Mouse (Mus musculus): Measurements from ENCODE around the gene Rnf220. TPM values are rescaled to one million over a fixed set of nuclear protein-coding genes. Genes with fewer than 3 reads are reported as not detected.

The Rnf220 gene
- total RNA-seq (2014; rRNA removed) = 13.3 and 13.4 TPM in 2 replicates
- polyA plus RNA-seq (2012; rRNA removed) = 26.1 and 31.0 TPM in 2 replicates

- no peak within 1 kb of the TSS for H3K9ac ChIP-seq (ENCODE audit: low read depth, low read length)
- TF ChIP-seq POLR2A (IDR thresholded peaks at IDR 0.05; ENCODE audit: extremely low read depth, insufficient read depth, low read length) (no peak), CTCF (IDR thresholded peaks at IDR 0.05; ENCODE audit: low read depth, low read length) (no peak)
- H3K79me2 ChIP-seq (ENCODE audit: control insufficient read depth, insufficient read depth, low read length) = no peaks in the 10 kb centered on the region
- WGBS = 4% methylated on average over 42 of the region's 42 CpGs
- H3K27me3 ChIP-seq (ENCODE audit: control insufficient read depth, insufficient read depth, low read length) = peaks cover 33% of the 10 kb centered on the region
- H3K27ac ChIP-seq (replicated peaks; ENCODE audit: insufficient read depth, low read depth, low read length) = no peak within 1 kb of the TSS
- H3K36me3 ChIP-seq (ENCODE audit: control insufficient read depth, insufficient read depth, low read length) = no peaks in the 10 kb centered on the region
- no peak within 1 kb of the TSS for H3K4me3 ChIP-seq (ENCODE audit: insufficient read depth, low read depth, low read length)
- H3K4me1 ChIP-seq (ENCODE audit: control insufficient read depth, insufficient read depth, low read length) = no peaks in the 10 kb centered on the region; the same call in 1 of the 2 replicates
- no peak for DNase-seq (ENCODE audit: extremely low read depth, low read depth, low spot score)
Observed at GRCm38 (mm10) chr4:117496482-117497165, at the start of gene Rnf220. Gene Rnf220, minus strand, starts transcription at chr4:117497052.

GRCm38 (mm10) chr4:117546616-117547015 is 49.8 kb upstream of the Rnf220 start:
- peaks cover 6% of the 10 kb centered on the region; the same call in 1 of the 2 replicates for H3K4me1 ChIP-seq (ENCODE audit: control insufficient read depth, insufficient read depth, low read length)
- DNase-seq (ENCODE audit: extremely low read depth, low read depth, low spot score) = no peak
- H3K27ac ChIP-seq (replicated peaks; ENCODE audit: insufficient read depth, low read depth, low read length) = no peak overlapping the region
- no peak overlapping the region for H3K4me3 ChIP-seq (ENCODE audit: insufficient read depth, low read depth, low read length)
- peaks cover 12% of the 10 kb centered on the region; the same call in 1 of the 2 replicates for H3K79me2 ChIP-seq (ENCODE audit: control insufficient read depth, insufficient read depth, low read length)
- H3K27me3 ChIP-seq (ENCODE audit: control insufficient read depth, insufficient read depth, low read length) = no peaks in the 10 kb centered on the region
- H3K9ac ChIP-seq (ENCODE audit: low read depth, low read length) = no peak overlapping the region
- no peaks in the 10 kb centered on the region for H3K36me3 ChIP-seq (ENCODE audit: control insufficient read depth, insufficient read depth, low read length)
- WGBS = 88% methylated on average over 6 of the region's 6 CpGs
- TF ChIP-seq POLR2A (IDR thresholded peaks at IDR 0.05; ENCODE audit: extremely low read depth, insufficient read depth, low read length) = no peak
- TF ChIP-seq CTCF (IDR thresholded peaks at IDR 0.05; ENCODE audit: low read depth, low read length) = no peak

DNA sequence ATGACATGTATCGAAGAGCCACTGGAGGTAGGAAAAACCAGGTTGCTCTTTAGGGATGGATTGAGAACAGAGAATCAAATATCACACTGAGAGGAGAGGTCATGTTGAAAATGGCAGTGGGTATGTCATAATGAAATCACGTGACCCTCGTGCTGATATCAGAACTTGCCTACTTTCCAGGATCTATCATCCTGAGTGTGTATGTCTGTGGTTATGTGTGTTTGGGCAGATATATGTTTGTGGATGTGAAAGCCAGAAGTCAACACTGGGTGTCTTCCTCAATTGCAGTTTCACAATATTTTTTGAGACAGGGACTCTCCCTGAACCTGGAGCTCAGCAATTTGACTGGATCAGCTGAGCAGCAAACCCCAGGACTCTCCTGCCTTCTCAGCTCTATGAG is 48.6 kb upstream of the Rnf220 start:
- H3K27me3 ChIP-seq (ENCODE audit: control insufficient read depth, insufficient read depth, low read length) = no peaks in the 10 kb centered on the region
- H3K9ac ChIP-seq (ENCODE audit: low read depth, low read length) = no peak overlapping the region
- DNase-seq (ENCODE audit: extremely low read depth, low read depth, low spot score) = peak; percentile 28
- H3K4me3 ChIP-seq (ENCODE audit: insufficient read depth, low read depth, low read length) = no peak overlapping the region
- no peaks in the 10 kb centered on the region; the same call in 1 of the 2 replicates for H3K4me1 ChIP-seq (ENCODE audit: control insufficient read depth, insufficient read depth, low read length)
- 84% methylated on average over 3 of the region's 3 CpGs for WGBS
- H3K79me2 ChIP-seq (ENCODE audit: control insufficient read depth, insufficient read depth, low read length) = peaks cover 3% of the 10 kb centered on the region; the same call in 1 of the 2 replicates
- TF ChIP-seq POLR2A (IDR thresholded peaks at IDR 0.05; ENCODE audit: extremely low read depth, insufficient read depth, low read length) (no peak), CTCF (IDR thresholded peaks at IDR 0.05; ENCODE audit: low read depth, low read length) (no peak)
- H3K36me3 ChIP-seq (ENCODE audit: control insufficient read depth, insufficient read depth, low read length) = no peaks in the 10 kb centered on the region
- no peak overlapping the region for H3K27ac ChIP-seq (replicated peaks; ENCODE audit: insufficient read depth, low read depth, low read length)

GRCm38 (mm10) chr4:117540571-117540970 is 43.7 kb upstream of the Rnf220 start:
- TF ChIP-seq POLR2A (IDR thresholded peaks at IDR 0.05; ENCODE audit: extremely low read depth, insufficient read depth, low read length) = no peak
- TF ChIP-seq CTCF (IDR thresholded peaks at IDR 0.05; ENCODE audit: low read depth, low read length) = no peak
- Histone ChIP-seq H3K36me3 (ENCODE audit: control insufficient read depth, insufficient read depth, low read length) (no peaks in the 10 kb centered on the region), H3K4me3 (ENCODE audit: insufficient read depth, low read depth, low read length) (no peak overlapping the region), H3K27me3 (ENCODE audit: control insufficient read depth, insufficient read depth, low read length) (no peaks in the 10 kb centered on the region), H3K9ac (ENCODE audit: low read depth, low read length) (no peak overlapping the region), H3K4me1 (ENCODE audit: control insufficient read depth, insufficient read depth, low read length) (no peaks in the 10 kb centered on the region), H3K27ac (replicated peaks; ENCODE audit: insufficient read depth, low read depth, low read length) (no peak overlapping the region), H3K79me2 (ENCODE audit: control insufficient read depth, insufficient read depth, low read length) (no peaks in the 10 kb centered on the region)
- WGBS = 85% methylated on average over 5 of the region's 5 CpGs
- DNase-seq (ENCODE audit: extremely low read depth, low read depth, low spot score) = no peak

DNA sequence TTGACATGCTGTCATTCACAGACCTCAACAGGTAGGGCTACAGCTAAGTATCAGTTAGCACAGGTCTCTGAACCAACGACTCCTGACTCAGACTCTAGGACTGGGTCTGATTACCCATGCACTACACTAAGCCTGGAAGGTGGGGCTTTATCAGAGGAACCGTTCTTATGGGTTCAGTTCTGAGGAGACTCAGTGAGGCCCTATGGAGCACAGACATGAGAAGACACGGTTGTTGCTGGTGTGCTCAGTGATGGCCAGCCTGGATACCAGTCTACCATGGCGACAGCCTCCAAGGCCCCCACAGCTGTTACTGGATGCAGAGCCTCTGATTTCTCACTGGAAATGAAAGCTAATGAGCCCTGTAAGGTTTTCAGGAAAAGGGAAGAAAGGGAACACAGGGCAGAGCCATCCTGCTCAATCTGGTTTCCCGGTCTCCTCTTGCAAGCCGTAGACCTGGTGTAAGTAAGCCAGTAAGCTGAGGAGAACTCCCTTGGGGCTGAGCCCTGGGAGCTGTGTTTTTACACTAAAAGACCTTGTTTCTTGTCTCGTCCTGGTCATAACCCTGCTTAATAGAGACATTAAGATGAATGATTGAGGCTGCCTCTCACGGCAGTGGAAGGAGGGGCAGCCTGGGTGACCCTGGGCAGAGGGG is 42.6 kb upstream of the Rnf220 start:
- H3K4me3 ChIP-seq (ENCODE audit: insufficient read depth, low read depth, low read length) = no peak overlapping the region
- no peak for TF ChIP-seq CTCF (IDR thresholded peaks at IDR 0.05; ENCODE audit: low read depth, low read length)
- no peak for TF ChIP-seq POLR2A (IDR thresholded peaks at IDR 0.05; ENCODE audit: extremely low read depth, insufficient read depth, low read length)
- no peaks in the 10 kb centered on the region for H3K36me3 ChIP-seq (ENCODE audit: control insufficient read depth, insufficient read depth, low read length)
- DNase-seq (ENCODE audit: extremely low read depth, low read depth, low spot score) = no peak
- H3K4me1 ChIP-seq (ENCODE audit: control insufficient read depth, insufficient read depth, low read length) = no peaks in the 10 kb centered on the region
- H3K27me3 ChIP-seq (ENCODE audit: control insufficient read depth, insufficient read depth, low read length) = no peaks in the 10 kb centered on the region
- no peak overlapping the region for H3K27ac ChIP-seq (replicated peaks; ENCODE audit: insufficient read depth, low read depth, low read length)
- WGBS = 88% methylated on average over 8 of the region's 8 CpGs
- no peak overlapping the region for H3K9ac ChIP-seq (ENCODE audit: low read depth, low read length)
- no peaks in the 10 kb centered on the region for H3K79me2 ChIP-seq (ENCODE audit: control insufficient read depth, insufficient read depth, low read length)

GRCm38 (mm10) chr4:117537002-117537401 is 40.1 kb upstream of the Rnf220 start:
- H3K27ac ChIP-seq (replicated peaks; ENCODE audit: insufficient read depth, low read depth, low read length) = no peak overlapping the region
- no peak for DNase-seq (ENCODE audit: extremely low read depth, low read depth, low spot score)
- no peak overlapping the region for H3K9ac ChIP-seq (ENCODE audit: low read depth, low read length)
- TF ChIP-seq POLR2A (IDR thresholded peaks at IDR 0.05; ENCODE audit: extremely low read depth, insufficient read depth, low read length) (no peak), CTCF (IDR thresholded peaks at IDR 0.05; ENCODE audit: low read depth, low read length) (no peak)
- WGBS = 73% methylated on average over 7 of the region's 7 CpGs
- H3K36me3 ChIP-seq (ENCODE audit: control insufficient read depth, insufficient read depth, low read length) = no peaks in the 10 kb centered on the region
- H3K27me3 ChIP-seq (ENCODE audit: control insufficient read depth, insufficient read depth, low read length) = no peaks in the 10 kb centered on the region
- H3K4me1 ChIP-seq (ENCODE audit: control insufficient read depth, insufficient read depth, low read length) = no peaks in the 10 kb centered on the region
- H3K79me2 ChIP-seq (ENCODE audit: control insufficient read depth, insufficient read depth, low read length) = no peaks in the 10 kb centered on the region
- H3K4me3 ChIP-seq (ENCODE audit: insufficient read depth, low read depth, low read length) = no peak overlapping the region

Measured in liver, adult 2 months (tissue).